Mouse (Mus musculus) ES-E14 (cell line): Measurements from ENCODE around the gene Agbl5.

ENCODE experiments used
- CHD2 ChIP-seq: IDR thresholded peaks from 2 replicates; pipeline ENCODE4 v1.6.1; 2014; ENCODE audit warnings: mild to moderate bottlenecking, low read depth, low read length, inconsistent platforms
- HCFC1 ChIP-seq: IDR thresholded peaks from 2 replicates; pipeline ENCODE4 v1.6.1; 2012; ENCODE audit warnings: low read length, inconsistent platforms, borderline replicate concordance; ENCODE audit not compliant: insufficient read depth
- MAFK ChIP-seq: IDR thresholded peaks from 2 replicates; pipeline ENCODE4 v1.6.1; 2014; ENCODE audit warnings: mild to moderate bottlenecking, low read depth, low read length, inconsistent platforms; ENCODE audit not compliant: insufficient read depth
- ZC3H11A ChIP-seq: IDR thresholded peaks from 2 replicates; pipeline ENCODE4 v1.6.1; 2012; ENCODE audit warnings: low read depth, mild to moderate bottlenecking, inconsistent platforms, low read length, borderline replicate concordance
- ZNF384 ChIP-seq: IDR thresholded peaks from 2 replicates; pipeline ENCODE4 v1.6.1; 2012; ENCODE audit warnings: low read depth, low read length, inconsistent platforms

DNA sequence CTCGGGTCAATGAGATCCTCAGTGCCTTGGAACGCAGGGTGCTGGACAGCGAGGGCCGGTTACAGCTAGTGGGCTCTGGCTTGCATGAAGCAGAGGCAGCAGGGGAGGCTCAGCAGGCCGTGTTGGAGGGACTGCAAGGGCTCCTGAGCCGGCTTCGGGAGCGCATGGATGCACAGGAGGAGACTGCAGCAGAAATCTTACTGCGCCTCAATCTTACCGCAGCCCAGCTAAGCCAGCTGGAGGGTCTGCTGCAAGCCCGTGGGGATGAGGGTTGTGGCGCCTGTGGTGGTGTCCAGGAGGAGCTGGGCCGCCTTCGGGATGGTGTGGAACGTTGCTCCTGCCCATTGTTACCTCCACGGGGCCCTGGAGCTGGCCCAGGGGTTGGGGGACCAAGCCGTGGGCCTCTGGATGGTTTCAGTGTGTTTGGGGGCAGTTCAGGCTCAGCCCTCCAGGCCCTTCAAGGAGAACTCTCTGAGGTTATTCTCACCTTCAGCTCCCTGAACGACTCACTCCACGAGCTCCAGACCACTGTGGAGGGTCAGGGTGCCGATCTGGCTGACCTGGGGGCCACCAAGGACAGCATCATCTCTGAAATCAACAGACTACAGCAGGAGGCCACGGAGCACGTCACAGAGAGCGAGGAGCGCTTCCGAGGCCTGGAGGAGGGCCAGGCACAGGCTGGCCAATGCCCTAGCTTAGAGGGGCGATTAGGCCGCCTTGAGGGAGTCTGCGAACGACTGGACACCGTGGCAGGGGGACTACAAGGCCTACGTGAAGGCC is 29.6 kb downstream of the Agbl5 start:
- TF ChIP-seq HCFC1 (no peak), CHD2 (no peak), MAFK (no peak), ZC3H11A (no peak), ZNF384 (no peak)
